34 mouse cellular contexts compared by ENCODE assay signal in the genomic region with DNA sequence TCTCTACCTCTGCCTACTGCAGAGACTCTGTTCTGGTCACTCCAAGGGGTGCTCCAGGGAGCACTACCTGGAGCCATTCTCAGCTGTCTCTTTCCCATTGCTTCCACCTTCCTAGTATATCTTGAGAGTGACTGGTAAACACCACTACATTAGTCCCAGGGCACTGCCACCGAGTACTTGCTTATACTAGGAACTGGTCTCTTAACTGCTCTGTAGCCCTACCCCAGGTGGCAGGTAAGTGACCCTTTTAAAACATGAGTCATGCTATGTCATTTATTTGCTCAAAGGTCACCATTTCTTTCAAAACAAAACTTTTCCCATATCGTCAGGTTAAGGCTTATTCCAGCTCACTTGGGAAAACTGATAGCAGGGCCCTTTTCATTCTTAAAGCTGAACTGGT. TPM values are rescaled to one million over a fixed set of nuclear protein-coding genes. Genes with fewer than 3 reads are reported as not detected.
"Had no signal": no experiment of that assay in that cellular context is flagged by ENCODE, and none has a peak within 500 bp of the region (broad histone marks: within the 10 kb centered on the region; RNA-seq: fewer than 3 reads in every experiment).

No protein-coding gene starts in this region.

- DNase-seq: cerebellum, adult 18-20 months; cerebellum, adult 2 months; cerebellum, adult 8-10 months; cerebellum, adult 9-10 months; cerebellum, adult 9-11 months; cerebellum, postnatal 10 days; cerebellum, postnatal 14 days; cerebellum, postnatal 25 days; cerebellum, postnatal 36 days; embryo, embryonic 11 days; forebrain, postnatal 0 days; gastrocnemius, adult 2 months; gastrocnemius, postnatal 10 days; gastrocnemius, postnatal 14 days; gastrocnemius, postnatal 25 days; gastrocnemius, postnatal 36 days; heart, adult 11 months; heart, adult 18-20 months had no signal

- H3K4me2 ChIP-seq: embryonic facial prominence, embryonic 12.5 days; embryonic facial prominence, embryonic 13.5 days; embryonic facial prominence, embryonic 15.5 days; forebrain, embryonic 12.5 days; forebrain, embryonic 13.5 days; forebrain, embryonic 15.5 days had no signal

- H3K36me3 ChIP-seq: embryonic facial prominence, embryonic 10.5 days; embryonic facial prominence, embryonic 12.5 days; embryonic facial prominence, embryonic 13.5 days; embryonic facial prominence, embryonic 15.5 days; forebrain, embryonic 10.5 days; forebrain, embryonic 12.5 days; forebrain, embryonic 15.5 days had no signal

- H3K4me1 ChIP-seq: forebrain, embryonic 10.5 days; forebrain, embryonic 15.5 days had no signal

- ATAC-seq: forebrain, embryonic 13.5 days; forebrain, embryonic 14.5 days; forebrain, embryonic 15.5 days; forebrain, postnatal 0 days had no signal

- H3K9ac ChIP-seq: embryonic facial prominence, embryonic 12.5 days; embryonic facial prominence, embryonic 13.5 days; embryonic facial prominence, embryonic 15.5 days; forebrain, embryonic 12.5 days; forebrain, embryonic 13.5 days; forebrain, embryonic 15.5 days; forebrain, postnatal 0 days had no signal

- H3K4me3 ChIP-seq: embryonic facial prominence, embryonic 10.5 days; embryonic facial prominence, embryonic 12.5 days; embryonic facial prominence, embryonic 13.5 days; embryonic facial prominence, embryonic 15.5 days; erythroblast, embryonic 14.5 days; forebrain, embryonic 10.5 days; forebrain, embryonic 12.5 days; forebrain, embryonic 13.5 days; forebrain, embryonic 15.5 days; gastrocnemius, adult 2 months had no signal

- H3K27ac ChIP-seq: embryonic facial prominence, embryonic 10.5 days; embryonic facial prominence, embryonic 12.5 days; embryonic facial prominence, embryonic 13.5 days; embryonic facial prominence, embryonic 15.5 days; forebrain, embryonic 10.5 days; forebrain, embryonic 12.5 days; forebrain, embryonic 13.5 days; gastrocnemius, adult 2 months had no signal

- H3K9me3 ChIP-seq: embryonic facial prominence, embryonic 10.5 days; embryonic facial prominence, embryonic 13.5 days; embryonic facial prominence, embryonic 15.5 days; forebrain, embryonic 10.5 days; forebrain, embryonic 12.5 days; forebrain, embryonic 13.5 days; forebrain, embryonic 15.5 days had no signal

- H3K27me3 ChIP-seq: embryonic facial prominence, embryonic 12.5 days; embryonic facial prominence, embryonic 13.5 days; embryonic facial prominence, embryonic 15.5 days; forebrain, embryonic 12.5 days; forebrain, embryonic 13.5 days; forebrain, embryonic 15.5 days had no signal

RNA-seq across cellular contexts. Expression of a gene that starts 40.5 kb away (rescaled TPM):
- total RNA-seq: common myeloid progenitor, adult 5-6 weeks; gastrocnemius, adult 18-20 months; gastrocnemius, adult 2 months; gastrocnemius, adult 8-10 months; gastrocnemius, postnatal 10 days; gastrocnemius, postnatal 25 days; gastrocnemius, postnatal 36 days; gastrocnemius, postnatal 4 days; granulocyte monocyte progenitor cell, adult 5-6 weeks had no signal
- polyA plus RNA-seq: embryonic facial prominence, embryonic 11.5 days; erythroblast, embryonic 14.5 days had no signal
